ENCODE assay signal across 10 mouse cellular contexts in the genomic region with DNA sequence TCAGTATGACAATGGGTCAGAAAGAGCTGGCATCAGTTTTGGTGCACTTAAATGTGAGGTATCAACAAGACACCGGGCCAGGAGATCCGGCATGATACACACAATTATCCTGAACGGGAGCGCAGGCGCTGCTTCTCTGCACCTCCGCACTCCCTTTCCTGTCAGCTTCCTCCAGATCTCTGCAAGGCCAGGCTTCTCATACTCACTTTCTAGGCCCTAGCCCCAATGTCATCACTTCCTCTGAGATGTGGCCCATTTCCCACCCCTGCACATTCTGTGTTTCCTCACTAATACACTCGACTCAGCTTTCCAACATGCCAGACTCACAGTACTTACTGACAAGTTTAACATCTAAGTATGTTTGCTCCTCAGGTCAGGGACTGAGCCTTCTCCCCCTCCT. TPM values are rescaled to one million over a fixed set of nuclear protein-coding genes. Genes with fewer than 3 reads are reported as not detected.
A peak's percentile ranks its signal among the peaks of the same experiment; 100 is the strongest.
DNase-seq lines count a peak whose midpoint lies in the region; ATAC-seq and TF ChIP-seq lines count a peak whose summit lies in the region.
"Had no signal": no experiment of that assay in that cellular context is flagged by ENCODE, and none has a peak within 500 bp of the region (broad histone marks: within the 10 kb centered on the region; RNA-seq: fewer than 3 reads in every experiment).

No protein-coding gene starts in this region.

- DNase-seq in stomach, postnatal 0 days (ENCODE audit: low spot score): no peak
- no peak for DNase-seq in hindbrain, embryonic 11.5 days (ENCODE audit: low spot score)
- DNase-seq in left cerebral cortex, adult 18-20 months (ENCODE audit: low spot score in 2 of 2): no peak
- no peak for DNase-seq in layer of hippocampus, postnatal 14 days (ENCODE audit: low spot score in 2 of 2)
- DNase-seq: cerebellum, postnatal 14 days had no signal

- ATAC-seq in stomach, embryonic 14.5 days (ENCODE audit: insufficient number of reproducible peaks, insufficient read depth, low FRiP score, low read depth): no peak
- no peak for ATAC-seq in stomach, postnatal 0 days (ENCODE audit: low FRiP score, low TSS enrichment)
- no peak for ATAC-seq in heart, embryonic 15.5 days (replicated peaks; ENCODE audit: insufficient number of reproducible peaks, insufficient read depth, low FRiP score, low read depth)
- no peak for ATAC-seq in hindbrain, embryonic 11.5 days (ENCODE audit: low FRiP score)

- no peak for TF ChIP-seq CTCF in stomach, postnatal 0 days (IDR thresholded peaks at IDR 0.05; ENCODE audit: low read depth)

- H3K27ac ChIP-seq in stomach, embryonic 14.5 days (ENCODE audit: low read length): 0 out of 2 replicates have a peak overlapping the region, but pooled peaks have one; percentile 39
- H3K27ac ChIP-seq in stomach, postnatal 0 days (replicated peaks): no peak overlapping the region
- H3K27ac ChIP-seq in heart, embryonic 15.5 days: peak overlapping the region; percentile 47
- H3K27ac ChIP-seq in macrophage: peak overlapping the region; percentile 56
- H3K27ac ChIP-seq in hindbrain, embryonic 11.5 days (ENCODE audit: low read depth, low read length): no peak overlapping the region
- H3K27ac ChIP-seq: limb, embryonic 13.5 days; neural tube, embryonic 13.5 days had no signal

- peaks cover 100% of the 10 kb centered on the region for H3K79me2 ChIP-seq in macrophage (ENCODE audit: inconsistent target)

- peaks cover 19% of the 10 kb centered on the region for H3K4me1 ChIP-seq in stomach, embryonic 14.5 days (ENCODE audit: control insufficient read depth, insufficient read depth, low read length)
- H3K4me1 ChIP-seq in stomach, postnatal 0 days (replicated peaks; ENCODE audit: control insufficient read depth, insufficient read depth): 0 out of 2 replicates have a peak, but pooled peaks cover 5% of the 10 kb centered on the region
- H3K4me1 ChIP-seq in heart, embryonic 15.5 days (replicated peaks): peaks cover 45% of the 10 kb centered on the region
- no peaks in the 10 kb centered on the region for H3K4me1 ChIP-seq in hindbrain, embryonic 11.5 days (replicated peaks; ENCODE audit: control insufficient read depth, insufficient read depth, low read length)
- H3K4me1 ChIP-seq: neural tube, embryonic 13.5 days had no signal

- WGBS in stomach, embryonic 14.5 days: 85% methylated on average over 7 of the region's 7 CpGs
- 75% methylated on average over 7 of the region's 7 CpGs for WGBS in stomach, postnatal 0 days
- 55% methylated on average over 7 of the region's 7 CpGs for WGBS in heart, embryonic 15.5 days
- WGBS in macrophage (ENCODE audit: missing documents): 19% methylated on average over 7 of the region's 7 CpGs
- WGBS in hindbrain, embryonic 11.5 days: 86% methylated on average over 7 of the region's 7 CpGs

- no peak overlapping the region for H3K4me2 ChIP-seq in stomach, embryonic 14.5 days (replicated peaks; ENCODE audit: low read depth, low read length)
- no peak overlapping the region for H3K4me2 ChIP-seq in stomach, postnatal 0 days (replicated peaks; ENCODE audit: low read depth)
- no peak overlapping the region for H3K4me2 ChIP-seq in heart, embryonic 15.5 days
- H3K4me2 ChIP-seq in hindbrain, embryonic 11.5 days (replicated peaks; ENCODE audit: low read depth, low read length): no peak overlapping the region
- H3K4me2 ChIP-seq: limb, embryonic 13.5 days; neural tube, embryonic 13.5 days had no signal

- H3K4me3 ChIP-seq in stomach, embryonic 14.5 days (ENCODE audit: low read depth, low read length): no peak overlapping the region
- no peak overlapping the region for H3K4me3 ChIP-seq in stomach, postnatal 0 days (ENCODE audit: low read depth, low read length)
- no peak overlapping the region for H3K4me3 ChIP-seq in heart, embryonic 15.5 days
- H3K4me3 ChIP-seq in macrophage (ENCODE audit: inconsistent target): no peak overlapping the region
- no peak overlapping the region for H3K4me3 ChIP-seq in hindbrain, embryonic 11.5 days (ENCODE audit: low read depth, low read length)
- H3K4me3 ChIP-seq: limb, embryonic 13.5 days; neural tube, embryonic 13.5 days had no signal

- no peak overlapping the region for H3K9ac ChIP-seq in stomach, embryonic 14.5 days (replicated peaks; ENCODE audit: low read depth, low read length)
- H3K9ac ChIP-seq in stomach, postnatal 0 days (ENCODE audit: low read length): no peak overlapping the region
- H3K9ac ChIP-seq in heart, embryonic 15.5 days: no peak overlapping the region
- no peak overlapping the region for H3K9ac ChIP-seq in hindbrain, embryonic 11.5 days (ENCODE audit: low read depth, low read length)
- H3K9ac ChIP-seq: limb, embryonic 13.5 days; neural tube, embryonic 13.5 days had no signal

- H3K27me3 ChIP-seq in stomach, embryonic 14.5 days (ENCODE audit: control insufficient read depth, insufficient read depth, low read length): no peaks in the 10 kb centered on the region
- no peaks in the 10 kb centered on the region for H3K27me3 ChIP-seq in stomach, postnatal 0 days (ENCODE audit: control insufficient read depth, insufficient read depth, low read length)
- no peaks in the 10 kb centered on the region for H3K27me3 ChIP-seq in heart, embryonic 15.5 days
- no peaks in the 10 kb centered on the region for H3K27me3 ChIP-seq in hindbrain, embryonic 11.5 days (ENCODE audit: control insufficient read depth, insufficient read depth, low read length)
- H3K27me3 ChIP-seq: limb, embryonic 13.5 days; neural tube, embryonic 13.5 days had no signal

- H3K9me3 ChIP-seq in stomach, embryonic 14.5 days (ENCODE audit: control insufficient read depth, low read depth, low read length): no peaks in the 10 kb centered on the region
- no peaks in the 10 kb centered on the region for H3K9me3 ChIP-seq in stomach, postnatal 0 days (ENCODE audit: control insufficient read depth, low read length)
- no peaks in the 10 kb centered on the region for H3K9me3 ChIP-seq in heart, embryonic 15.5 days (replicated peaks)
- H3K9me3 ChIP-seq in hindbrain, embryonic 11.5 days (ENCODE audit: control insufficient read depth, low read length): no peaks in the 10 kb centered on the region
- H3K9me3 ChIP-seq: limb, embryonic 13.5 days; neural tube, embryonic 13.5 days had no signal

- no peaks in the 10 kb centered on the region for H3K36me3 ChIP-seq in stomach, embryonic 14.5 days (ENCODE audit: control insufficient read depth, insufficient read depth, low read length)
- H3K36me3 ChIP-seq in stomach, postnatal 0 days (ENCODE audit: control insufficient read depth, insufficient read depth, low read length): no peaks in the 10 kb centered on the region
- no peaks in the 10 kb centered on the region for H3K36me3 ChIP-seq in heart, embryonic 15.5 days
- H3K36me3 ChIP-seq in macrophage (ENCODE audit: inconsistent target): no peaks in the 10 kb centered on the region
- no peaks in the 10 kb centered on the region for H3K36me3 ChIP-seq in hindbrain, embryonic 11.5 days (ENCODE audit: control insufficient read depth, insufficient read depth, low read length)
- H3K36me3 ChIP-seq: limb, embryonic 13.5 days; neural tube, embryonic 13.5 days had no signal

- TF ChIP-seq EP300 in stomach, postnatal 0 days (optimal IDR thresholded peaks at IDR 0.05): no peak

RNA-seq across cellular contexts. Expression of a gene that starts 11.1 kb away (rescaled TPM):
- 108 and 135 TPM in 2 replicates for polyA plus RNA-seq in stomach, embryonic 14.5 days (2014; fragmentation: Nextera tagmentation; extraction: Ambion mirVana)
- polyA plus RNA-seq in stomach, postnatal 0 days (2015; fragmentation: Nextera tagmentation; extraction: Ambion mirVana): 34.1 and 34.3 TPM in 2 replicates
- polyA plus RNA-seq in heart, embryonic 15.5 days (2015; fragmentation: Nextera tagmentation; extraction: Ambion mirVana): 53.2 and 61.4 TPM in 2 replicates
- 100 to 1,000 TPM; 114 to 380 (median 155) TPM for total RNA-seq in macrophage (2018; cell fraction: chromatin; rRNA removed)
- 100 to 1,000 TPM; 105 to 202 (median 138) TPM for total RNA-seq in macrophage (2018; cell fraction: cytosol; rRNA removed)
- 100 to 1,000 TPM; 109 to 435 (median 150) TPM for total RNA-seq in macrophage (2018; cell fraction: nucleus; rRNA removed)
- polyA plus RNA-seq in macrophage (2018): 98.9 to 118 TPM (median 106 TPM) in 3 replicates
- polyA plus RNA-seq in hindbrain, embryonic 11.5 days (2014; fragmentation: Nextera tagmentation; extraction: Ambion mirVana): 62.9 and 68.0 TPM in 2 replicates
- total RNA-seq in left cerebral cortex, adult 18-20 months (2021): 100 to 1,000 TPM; 125 to 129 TPM
- total RNA-seq in layer of hippocampus, postnatal 14 days (2021): 100 to 1,000 TPM; 105 to 108 TPM

Comparison
In these comparisons a context has a peak if more than half of its experiments do, and no peak if none do; other contexts are left out.
1. H3K27ac ChIP-seq: peak in stomach, embryonic 14.5 days (single experiment), heart, embryonic 15.5 days (single experiment) and macrophage (single experiment); none in stomach, postnatal 0 days (single experiment) and hindbrain, embryonic 11.5 days (single experiment).